Mouse (Mus musculus): Measurements from ENCODE around the gene Gmeb1. TPM values are rescaled to one million over a fixed set of nuclear protein-coding genes. Genes with fewer than 3 reads are reported as not detected.

Gene Gmeb1
- polyA plus RNA-seq (2012; ENCODE audit: low replicate concordance), result 4.3 and 21.8 TPM in 2 replicates

GRCm38 (mm10) chr4:132261514-132262357 lies at the start of gene Gmeb1:
Gene Gmeb1 (minus strand): TSS chr4:132261602.

DNA sequence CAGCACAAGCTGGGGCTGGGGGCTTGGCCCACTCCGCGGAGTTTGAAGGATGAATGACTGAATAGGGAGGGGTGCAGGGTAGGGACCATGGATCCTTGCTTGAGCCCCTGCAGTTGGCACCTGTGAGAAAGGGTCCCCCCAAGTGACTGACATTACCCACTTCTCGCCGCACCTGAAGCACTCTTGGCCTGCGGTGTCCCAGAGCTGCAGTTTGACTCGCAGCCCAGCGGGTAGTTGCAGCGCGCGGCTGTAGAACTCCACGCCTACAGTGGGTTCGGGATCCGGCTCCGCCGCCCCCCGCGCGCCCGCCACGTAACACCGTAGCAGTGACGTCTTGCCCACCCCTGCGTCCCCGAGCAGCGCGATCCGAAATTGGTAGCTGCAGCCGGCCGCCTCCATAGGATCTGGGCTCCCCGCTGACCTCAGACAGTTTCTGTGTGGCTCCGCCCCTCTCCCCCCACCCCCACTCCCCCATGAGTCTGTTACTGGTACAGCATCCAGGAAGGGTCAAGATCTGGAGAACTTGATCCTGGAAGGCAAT lies 41.6 kb upstream of the Gmeb1 start, which contains the start of gene Rab42:
Rab42 (minus strand) TSS at position 447 of the 541 bp plus-strand sequence.

GRCm38 (mm10) chr4:132274156-132274862 lies 12.9 kb upstream of the Gmeb1 start, which contains the start of gene Taf12:
Gene Taf12 (plus strand): TSS chr4:132274375.

DNA sequence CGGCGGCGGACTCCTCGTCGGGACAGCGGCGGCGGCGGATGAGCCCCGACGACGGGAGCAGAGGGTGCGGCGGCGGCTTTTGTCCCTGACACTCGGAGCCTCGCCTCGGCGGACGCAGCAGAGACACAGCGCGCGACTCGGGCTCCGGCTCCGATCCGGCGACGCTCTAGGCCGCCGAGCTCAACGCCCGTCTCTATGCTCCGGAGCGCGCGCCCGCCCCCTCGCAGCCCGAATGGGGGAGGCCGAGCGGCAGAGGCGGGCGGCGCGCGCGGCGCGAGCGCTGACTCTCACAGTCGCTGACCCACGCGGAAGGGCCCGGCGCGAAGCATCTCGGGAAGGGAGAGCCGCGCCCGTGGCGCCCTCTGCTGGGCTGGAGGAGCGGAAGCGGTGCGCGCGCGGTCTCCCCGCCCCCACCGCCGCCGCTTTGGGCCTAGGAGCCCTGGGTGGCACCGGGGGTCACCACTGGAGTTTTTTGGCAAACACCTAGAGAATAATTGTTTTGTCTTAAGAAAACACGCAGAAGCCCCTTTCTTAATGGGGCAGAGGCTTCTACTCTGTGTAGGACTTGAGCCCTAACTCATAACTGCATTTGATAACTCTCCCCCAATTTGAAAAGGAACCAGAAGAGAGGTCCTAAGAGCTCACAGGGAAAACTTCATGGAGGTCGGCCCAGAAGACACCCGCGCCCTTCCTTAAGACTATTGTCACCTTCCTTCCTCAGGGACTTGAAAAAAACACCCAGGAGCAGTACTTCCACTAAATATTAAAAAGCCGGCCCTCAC lies 49.3 kb downstream of the Gmeb1 start, which contains the start of gene Ythdf2:
Ythdf2 (minus strand) TSS at position 351 of the 782 bp plus-strand sequence.

Other genes starting within 250 kb of the Gmeb1 start
- 0.16 and 0.46 TPM in 2 replicates for gene Gm10300, start 186.9 kb downstream of the Gmeb1 start, polyA plus RNA-seq (2012; ENCODE audit: low replicate concordance)
- gene Epb41, start 186.3 kb downstream of the Gmeb1 start, polyA plus RNA-seq (2012; ENCODE audit: low replicate concordance), result 44.6 and 133 TPM in 2 replicates
- 0.26 and 0.64 TPM in 2 replicates for gene Oprd1, start 117.1 kb downstream of the Gmeb1 start, polyA plus RNA-seq (2012; ENCODE audit: low replicate concordance)
- gene Ythdf2, start 49.3 kb downstream of the Gmeb1 start, polyA plus RNA-seq (2012; ENCODE audit: low replicate concordance), result 29.9 and 51.9 TPM in 2 replicates
- gene Taf12, start 12.8 kb upstream of the Gmeb1 start, polyA plus RNA-seq (2012; ENCODE audit: low replicate concordance), result 2.3 and 17.1 TPM in 2 replicates
- 0.17 TPM in 1 of 2 replicates, not detected in the other for gene Rab42, start 41.8 kb upstream of the Gmeb1 start, polyA plus RNA-seq (2012; ENCODE audit: low replicate concordance)
- 29.7 and 39.5 TPM in 2 replicates for gene Trnau1ap, start 67.9 kb upstream of the Gmeb1 start, polyA plus RNA-seq (2012; ENCODE audit: low replicate concordance)
- 9.6 and 21.3 TPM in 2 replicates for gene Rcc1, start 92.0 kb upstream of the Gmeb1 start, polyA plus RNA-seq (2012; ENCODE audit: low replicate concordance)
- gene Phactr4, start 160.9 kb upstream of the Gmeb1 start, polyA plus RNA-seq (2012; ENCODE audit: low replicate concordance), result 7.5 and 8.5 TPM in 2 replicates
- gene Med18, start 202.3 kb upstream of the Gmeb1 start, polyA plus RNA-seq (2012; ENCODE audit: low replicate concordance), result 3.6 and 6.6 TPM in 2 replicates
- gene Sesn2, start 248.9 kb upstream of the Gmeb1 start, polyA plus RNA-seq (2012; ENCODE audit: low replicate concordance), result 14.7 and 17.3 TPM in 2 replicates

Data from hematopoietic multipotent progenitor cell, adult 10-12 weeks (in vitro differentiated cells).